Mouse (Mus musculus): ENCODE measurements around the gene Ilf3.

The Ilf3 gene

DNA sequence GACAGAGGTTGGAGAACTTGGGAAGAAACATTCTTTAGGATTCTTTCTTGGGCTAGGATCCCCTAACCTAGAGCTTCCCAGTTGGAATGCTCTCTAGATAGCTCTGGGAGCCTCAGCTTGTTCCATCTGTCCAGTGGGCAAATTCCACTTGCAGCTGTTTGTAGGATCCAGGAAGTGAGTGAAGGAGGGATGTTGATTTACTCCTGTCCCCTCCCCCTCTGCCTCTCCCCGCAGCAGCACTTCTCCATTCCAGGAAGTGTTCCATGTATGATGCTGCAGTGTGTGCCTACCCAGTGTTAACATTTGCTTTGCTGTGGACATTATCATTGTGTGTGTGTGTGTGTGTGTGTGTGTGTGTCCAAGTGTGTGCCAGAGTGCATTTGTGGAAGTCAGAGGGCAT is 58.3 kb downstream of the Ilf3 start:
- in situ Hi-C loops (cut with MboI; ENCODE audit: low pct_unique_long_range_greater_than_20kb in 1 of 2, low sequenced_read_pairs in 2 of 2, unreplicated experiment in 1 of 2) = no loop called here

DNA sequence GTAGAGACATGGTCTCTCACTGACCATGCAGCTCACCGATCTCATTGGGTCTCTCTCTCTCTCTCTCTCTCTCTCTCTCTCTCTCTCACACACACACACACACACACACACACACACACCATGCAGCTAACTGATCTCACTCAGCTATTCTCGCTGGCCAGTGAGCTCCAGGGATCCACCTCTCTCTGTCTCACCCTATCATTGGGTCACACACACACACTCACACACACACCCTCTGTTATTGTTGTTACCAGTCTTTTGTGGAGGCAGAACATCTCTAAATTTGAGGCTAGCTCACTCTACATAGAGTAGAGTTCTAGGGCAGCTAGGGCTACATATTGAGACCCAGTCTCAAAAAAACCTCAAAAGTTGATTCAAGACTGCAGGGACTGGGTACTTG is 58.9 kb downstream of the Ilf3 start:
- in situ Hi-C loops (cut with MboI; ENCODE audit: low pct_unique_long_range_greater_than_20kb in 1 of 2, low sequenced_read_pairs in 2 of 2, unreplicated experiment in 1 of 2) = no loop called here

DNA sequence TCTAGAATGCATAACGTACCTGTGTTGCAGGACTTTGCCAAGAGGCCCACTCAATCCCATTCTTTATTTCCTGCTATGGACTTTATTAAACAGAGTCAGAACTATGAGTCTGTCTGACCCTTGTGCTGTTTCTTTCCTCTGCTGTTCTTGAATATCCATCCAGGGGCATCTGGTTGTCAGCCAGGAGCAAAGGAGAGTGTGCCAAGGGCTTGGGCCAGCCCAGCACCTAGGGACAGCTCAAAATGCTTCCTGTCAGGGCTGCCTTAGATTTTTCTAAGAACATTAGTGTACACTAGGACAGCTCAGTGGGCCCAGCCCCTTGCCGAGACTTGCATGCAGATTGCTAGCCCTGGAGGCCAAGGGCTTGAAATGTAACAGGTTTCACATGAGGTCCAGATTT is 60.1 kb downstream of the Ilf3 start:
- in situ Hi-C loops (cut with MboI; ENCODE audit: low pct_unique_long_range_greater_than_20kb in 1 of 2, low sequenced_read_pairs in 2 of 2, unreplicated experiment in 1 of 2) = no loop called here

DNA sequence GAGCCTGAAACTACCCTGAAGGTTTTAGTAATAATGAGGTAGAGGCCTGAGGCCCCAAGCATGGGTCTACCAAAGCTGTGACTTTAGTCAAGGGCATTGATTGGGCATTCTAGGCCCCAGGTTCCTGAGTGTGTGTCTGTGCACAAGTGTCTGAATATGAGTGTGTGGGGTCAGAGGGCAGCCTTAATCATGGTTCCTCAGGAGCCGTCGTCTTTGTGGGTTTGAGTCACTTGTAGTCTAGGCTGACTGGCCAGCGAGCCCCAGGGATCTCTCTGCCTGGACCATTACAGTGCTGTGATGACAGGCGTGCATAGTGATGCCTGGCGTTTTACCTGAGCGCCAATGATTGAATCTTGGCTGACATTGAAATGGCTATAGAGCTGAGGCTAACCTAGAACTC is 60.5 kb downstream of the Ilf3 start:
- in situ Hi-C loops (cut with MboI; ENCODE audit: low pct_unique_long_range_greater_than_20kb in 1 of 2, low sequenced_read_pairs in 2 of 2, unreplicated experiment in 1 of 2) = no loop called here

DNA sequence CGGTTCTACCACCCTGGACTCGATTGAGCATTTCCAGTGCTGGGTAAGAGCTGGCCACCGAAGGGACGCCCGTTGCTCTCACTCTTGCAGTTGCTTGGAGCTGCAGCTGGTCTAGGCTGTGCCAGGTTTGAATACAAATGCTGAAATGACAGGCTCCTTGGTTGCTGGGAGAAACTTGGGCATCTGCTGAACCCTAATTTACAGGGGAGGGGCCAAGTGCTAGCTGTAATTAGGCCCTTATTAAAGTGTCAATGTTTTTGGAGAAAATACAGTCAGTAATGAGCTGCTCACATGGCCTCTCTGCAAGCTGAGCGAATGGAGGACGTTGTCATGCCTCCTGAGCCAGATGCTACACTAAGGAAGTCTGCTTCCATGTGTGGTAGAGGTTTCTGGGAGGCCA is 63.1 kb downstream of the Ilf3 start:
- in situ Hi-C loops (cut with MboI; ENCODE audit: low pct_unique_long_range_greater_than_20kb in 1 of 2, low sequenced_read_pairs in 2 of 2, unreplicated experiment in 1 of 2) = no loop called here

DNA sequence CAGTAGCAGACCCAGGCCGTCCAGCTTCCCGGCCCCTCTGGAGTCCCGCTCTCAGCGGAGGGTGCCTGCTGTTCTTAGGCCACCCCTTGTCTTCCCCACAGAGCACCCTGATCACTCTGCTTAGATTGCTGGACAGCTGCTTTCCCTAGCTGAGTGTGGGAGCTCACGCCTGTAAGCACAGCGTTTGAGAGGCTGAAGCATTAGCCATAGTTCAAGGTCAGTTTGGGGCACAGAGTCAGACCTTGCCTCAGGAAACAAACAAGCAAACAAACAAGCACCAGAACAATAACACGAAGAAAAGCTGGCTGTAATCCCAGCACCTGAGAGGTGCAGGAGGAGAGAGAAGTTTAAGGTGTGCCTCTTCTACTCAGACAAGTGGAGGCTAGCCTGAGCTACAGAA is 64.4 kb downstream of the Ilf3 start:
- in situ Hi-C loops (cut with MboI; ENCODE audit: low pct_unique_long_range_greater_than_20kb in 1 of 2, low sequenced_read_pairs in 2 of 2, unreplicated experiment in 1 of 2) = no loop called here

DNA sequence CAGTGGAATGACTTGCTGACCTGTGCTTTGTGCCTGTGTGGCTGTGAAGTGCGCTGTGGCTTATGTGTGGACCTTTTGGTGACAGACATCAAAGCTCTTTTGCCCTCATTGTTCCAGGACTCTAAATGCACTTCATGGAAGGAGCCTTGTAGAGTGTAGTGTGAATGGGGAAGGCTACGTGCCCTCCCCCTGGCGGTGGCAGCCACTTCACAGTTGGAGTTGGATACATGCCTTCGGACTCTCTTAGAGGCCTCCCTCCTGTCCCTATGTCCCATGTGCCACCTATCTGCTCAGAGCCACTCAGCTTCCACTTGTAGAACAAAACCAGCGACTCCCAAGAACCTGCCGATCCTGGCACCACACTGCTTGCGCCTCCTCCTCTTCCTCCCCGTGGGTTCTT is 66.1 kb downstream of the Ilf3 start:
- in situ Hi-C loops (cut with MboI; ENCODE audit: low pct_unique_long_range_greater_than_20kb in 1 of 2, low sequenced_read_pairs in 2 of 2, unreplicated experiment in 1 of 2) = no loop called here

DNA sequence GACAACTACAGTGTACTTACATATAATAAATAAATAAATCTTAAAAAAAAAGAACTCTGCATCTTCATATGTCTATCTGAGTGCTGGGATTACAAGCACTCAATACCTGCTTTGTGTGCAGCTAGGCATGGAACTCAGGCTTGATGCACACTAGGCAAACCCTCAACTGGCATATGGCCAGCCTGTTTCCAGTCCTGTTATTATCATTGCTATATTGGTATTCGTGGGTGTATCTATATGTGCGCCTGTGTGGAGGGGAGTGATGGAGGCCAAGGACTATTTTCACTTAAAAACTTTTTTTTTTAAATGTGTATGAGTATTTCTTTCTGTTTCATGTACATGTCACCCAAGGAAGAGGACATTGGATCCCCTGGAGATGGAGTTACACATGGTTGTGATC is 66.7 kb downstream of the Ilf3 start:
- in situ Hi-C loops (cut with MboI; ENCODE audit: low pct_unique_long_range_greater_than_20kb in 1 of 2, low sequenced_read_pairs in 2 of 2, unreplicated experiment in 1 of 2) = no loop called here

DNA sequence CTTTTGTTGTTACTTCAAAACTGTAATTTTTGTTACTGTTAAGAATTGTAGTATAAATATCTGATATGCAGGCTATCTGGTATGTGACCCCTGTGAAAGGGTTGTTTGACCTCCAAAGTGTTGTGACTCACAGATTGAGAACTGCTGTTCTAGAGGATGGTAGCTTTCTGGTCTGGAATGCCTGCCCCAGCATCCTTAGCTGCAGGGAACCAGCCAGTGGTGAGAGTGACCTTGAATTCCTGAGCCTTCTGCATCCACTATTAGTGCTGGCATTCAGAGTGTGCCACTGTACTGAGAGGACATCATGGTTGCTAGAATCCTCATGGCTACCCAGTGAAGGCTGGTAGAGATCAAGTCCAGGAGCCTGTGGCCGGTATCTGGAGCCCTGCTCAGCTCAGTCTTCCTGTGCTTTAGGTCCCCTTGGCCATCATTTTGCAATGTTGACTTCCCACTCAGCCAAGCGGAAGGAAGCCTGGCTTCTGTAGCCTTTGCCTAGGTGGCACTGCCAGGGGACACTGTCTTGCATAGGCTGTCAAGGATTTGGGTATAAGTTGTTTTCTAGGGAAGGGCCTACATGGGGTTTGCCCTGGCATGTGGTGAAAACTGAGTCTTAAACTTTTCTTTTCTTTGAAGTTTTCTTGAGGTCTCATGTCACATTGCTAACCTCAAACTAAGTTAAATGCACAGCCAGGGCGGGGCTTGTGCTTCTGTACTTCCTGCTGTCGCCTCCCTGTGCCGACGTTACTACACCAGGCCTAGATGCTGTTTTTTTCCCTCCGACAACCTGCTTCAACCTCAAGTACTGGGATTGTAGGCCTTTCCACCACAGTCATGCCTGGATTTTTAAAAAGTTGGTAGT is 68.3 kb downstream of the Ilf3 start:
- in situ Hi-C loops (cut with MboI; ENCODE audit: low pct_unique_long_range_greater_than_20kb in 1 of 2, low sequenced_read_pairs in 2 of 2, unreplicated experiment in 1 of 2) = no loop called here

DNA sequence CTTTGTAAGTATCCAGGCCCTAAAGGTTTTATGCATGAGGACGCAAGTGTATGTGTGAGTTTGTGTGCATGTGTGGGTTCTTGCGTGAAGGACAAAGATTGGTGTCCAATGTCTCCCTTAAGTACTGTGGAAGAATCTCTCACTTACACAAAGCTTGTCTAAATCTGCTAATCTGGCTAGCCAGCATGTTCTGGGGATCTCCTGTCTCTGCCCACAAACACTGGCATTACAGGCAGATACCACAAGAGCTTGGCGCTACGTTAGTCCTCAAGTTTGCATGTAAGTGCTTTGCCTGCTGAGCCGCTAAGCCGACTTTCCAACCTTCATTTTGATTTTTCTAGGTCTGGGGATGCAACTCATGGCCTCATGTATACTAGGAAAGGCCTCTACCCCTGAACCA is 69.9 kb downstream of the Ilf3 start:
- in situ Hi-C loops (cut with MboI; ENCODE audit: low pct_unique_long_range_greater_than_20kb in 1 of 2, low sequenced_read_pairs in 2 of 2, unreplicated experiment in 1 of 2) = no loop called here

DNA sequence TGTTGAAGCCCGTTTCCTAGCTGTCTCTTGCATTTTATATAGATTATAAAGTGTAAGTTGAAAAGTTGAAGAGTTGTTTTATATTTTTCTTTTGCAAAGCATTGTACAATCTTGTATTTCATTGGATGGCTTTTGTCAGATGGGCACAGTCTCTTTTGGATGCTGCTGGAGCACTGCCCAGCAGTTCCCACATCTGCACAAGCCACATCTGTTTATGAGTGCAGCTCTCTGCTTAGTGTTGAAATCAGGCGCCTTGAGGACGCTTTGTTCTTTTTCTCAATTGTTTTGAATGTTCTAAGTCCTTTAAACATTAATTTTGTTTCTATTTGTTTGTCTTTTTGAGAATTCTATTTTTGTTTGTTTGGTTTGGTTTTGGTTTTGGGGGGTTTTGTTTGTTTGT is 70.5 kb downstream of the Ilf3 start:
- in situ Hi-C loops (cut with MboI; ENCODE audit: low pct_unique_long_range_greater_than_20kb in 1 of 2, low sequenced_read_pairs in 2 of 2, unreplicated experiment in 1 of 2) = no loop called here

DNA sequence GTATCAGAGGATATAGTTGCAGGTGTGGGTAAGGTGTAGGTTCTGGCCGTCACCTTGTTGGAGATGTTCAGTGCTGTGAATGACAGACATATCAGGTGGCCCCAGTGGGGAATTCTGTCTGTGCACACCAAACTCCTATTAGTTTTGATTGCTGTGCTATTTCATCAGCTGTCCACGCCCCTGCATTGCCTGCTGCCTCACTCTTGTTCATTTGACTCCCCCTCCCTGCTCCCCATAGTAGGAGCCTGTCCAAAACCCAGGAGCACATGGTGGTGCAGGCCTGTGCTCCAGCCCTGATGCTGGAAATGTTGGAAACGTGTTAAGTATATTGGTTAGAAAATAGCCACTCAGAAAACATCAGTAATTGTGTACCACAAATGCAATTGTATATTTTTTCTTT is 71.8 kb downstream of the Ilf3 start:
- in situ Hi-C loops (cut with MboI; ENCODE audit: low pct_unique_long_range_greater_than_20kb in 1 of 2, low sequenced_read_pairs in 2 of 2, unreplicated experiment in 1 of 2) = no loop called here

DNA sequence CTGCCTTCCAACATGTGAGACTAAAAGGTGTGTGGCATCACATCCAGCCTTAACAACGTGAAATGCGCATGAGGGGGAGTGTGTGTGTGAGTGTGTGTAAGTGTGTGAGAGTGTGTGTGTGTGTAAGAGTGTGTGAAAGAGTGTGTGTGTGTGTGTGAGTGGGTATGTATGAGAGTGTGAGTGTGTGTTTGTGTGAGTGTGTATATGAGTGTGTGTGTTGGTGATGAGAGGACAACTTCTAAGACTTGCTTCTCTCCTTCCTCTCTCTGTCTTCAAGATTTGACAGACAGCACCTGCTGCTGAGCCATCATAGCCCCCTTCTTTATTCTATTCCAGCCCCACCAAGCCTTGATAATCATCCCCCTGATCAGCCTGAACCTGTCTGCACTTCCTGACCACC is 72.2 kb downstream of the Ilf3 start:
- in situ Hi-C loops (cut with MboI; ENCODE audit: low pct_unique_long_range_greater_than_20kb in 1 of 2, low sequenced_read_pairs in 2 of 2, unreplicated experiment in 1 of 2) = no loop called here

DNA sequence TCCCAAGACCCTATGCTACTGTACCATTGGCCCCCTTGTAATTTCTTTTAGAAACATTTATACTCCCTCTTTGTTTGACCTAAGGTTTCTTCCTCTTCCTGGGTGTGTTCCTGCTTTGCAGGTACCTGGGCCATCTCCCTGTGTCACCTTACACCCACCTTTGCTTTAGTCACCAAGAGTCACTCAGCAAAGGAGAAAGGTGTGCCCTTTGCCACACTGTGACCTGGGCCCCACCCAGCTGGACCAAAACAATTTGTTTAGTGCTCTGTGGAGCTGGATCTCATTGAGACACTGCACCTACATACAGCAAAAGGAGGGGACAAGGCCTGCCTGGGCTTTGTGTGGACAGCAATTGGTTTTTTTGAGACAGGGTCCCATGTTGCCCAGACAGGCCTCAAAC is 72.7 kb downstream of the Ilf3 start:
- in situ Hi-C loops (cut with MboI; ENCODE audit: low pct_unique_long_range_greater_than_20kb in 1 of 2, low sequenced_read_pairs in 2 of 2, unreplicated experiment in 1 of 2) = no loop called here

DNA sequence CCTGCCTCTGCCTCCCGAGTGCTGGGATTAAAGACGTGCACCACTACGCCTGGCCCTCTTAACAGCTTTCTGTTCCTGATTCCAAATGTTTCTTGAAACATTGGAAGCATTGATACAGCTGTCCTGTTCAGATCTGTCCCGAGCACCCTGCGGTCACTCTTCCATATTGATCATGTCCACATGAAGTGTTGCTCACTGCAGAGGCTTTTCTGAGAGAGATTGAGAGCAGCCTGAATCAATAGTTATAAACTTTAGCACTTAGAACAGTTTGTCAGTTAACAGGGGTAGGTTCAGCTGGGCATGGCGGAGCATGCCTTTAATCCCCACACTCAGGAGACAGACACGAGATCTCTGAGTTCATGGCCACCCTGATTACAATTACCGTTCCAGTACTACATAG is 76.2 kb downstream of the Ilf3 start:
- in situ Hi-C loops (cut with MboI; ENCODE audit: low pct_unique_long_range_greater_than_20kb in 1 of 2, low sequenced_read_pairs in 2 of 2, unreplicated experiment in 1 of 2) = no loop called here

DNA sequence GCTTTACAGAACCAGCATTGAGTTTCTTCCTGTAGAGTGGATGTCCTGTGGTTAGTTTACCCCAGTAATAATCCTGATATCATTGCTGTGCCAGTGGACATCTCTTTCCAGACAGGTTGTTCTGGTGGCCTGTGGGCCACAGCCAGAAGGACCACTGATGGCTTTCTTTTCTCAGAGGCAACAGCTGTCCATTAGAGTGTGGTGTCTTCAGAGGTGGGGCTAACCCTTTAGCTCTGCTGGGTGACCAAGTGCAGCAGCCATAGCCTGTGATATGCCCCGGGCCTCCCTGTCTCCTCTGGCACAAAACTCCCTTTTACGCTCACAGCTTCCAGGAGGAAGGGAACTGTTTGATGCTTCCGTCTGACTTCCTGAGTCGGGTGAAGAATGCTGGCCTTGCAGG is 76.9 kb downstream of the Ilf3 start:
- in situ Hi-C loops (cut with MboI; ENCODE audit: low pct_unique_long_range_greater_than_20kb in 1 of 2, low sequenced_read_pairs in 2 of 2, unreplicated experiment in 1 of 2) = no loop called here

DNA sequence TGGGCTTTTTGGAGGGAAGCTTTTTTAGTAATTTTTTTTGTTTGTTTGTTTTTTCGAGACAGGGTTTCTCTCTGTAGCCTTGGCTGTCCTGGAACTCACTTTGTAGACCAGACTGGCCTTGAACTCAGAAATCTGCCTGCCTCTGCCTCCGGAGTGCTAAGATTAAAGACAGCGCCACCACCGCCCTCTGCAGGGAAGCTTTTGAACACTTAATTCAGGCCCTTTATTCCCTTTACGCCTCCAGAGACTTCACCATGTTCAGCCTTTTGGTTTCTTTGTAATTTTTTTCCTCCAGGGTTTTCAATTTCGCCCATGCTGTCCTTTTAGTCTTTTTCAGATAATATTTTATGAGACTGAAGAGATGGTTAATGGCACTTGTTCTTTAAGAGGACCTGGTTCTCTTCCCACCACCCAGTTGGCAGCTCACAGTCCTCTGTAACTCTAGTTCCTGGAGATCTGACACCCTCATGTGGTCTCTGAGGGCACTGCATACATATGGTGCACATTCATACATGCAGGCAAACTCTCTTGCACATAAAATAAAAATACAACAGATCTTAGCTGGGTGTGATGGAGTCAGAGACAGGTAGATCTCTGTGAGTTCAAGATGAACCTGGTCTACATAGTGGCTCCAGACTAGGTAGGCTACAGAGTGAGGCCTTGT is 77.5 kb downstream of the Ilf3 start:
- in situ Hi-C loops (cut with MboI; ENCODE audit: low pct_unique_long_range_greater_than_20kb in 1 of 2, low sequenced_read_pairs in 2 of 2, unreplicated experiment in 1 of 2) = no loop called here

DNA sequence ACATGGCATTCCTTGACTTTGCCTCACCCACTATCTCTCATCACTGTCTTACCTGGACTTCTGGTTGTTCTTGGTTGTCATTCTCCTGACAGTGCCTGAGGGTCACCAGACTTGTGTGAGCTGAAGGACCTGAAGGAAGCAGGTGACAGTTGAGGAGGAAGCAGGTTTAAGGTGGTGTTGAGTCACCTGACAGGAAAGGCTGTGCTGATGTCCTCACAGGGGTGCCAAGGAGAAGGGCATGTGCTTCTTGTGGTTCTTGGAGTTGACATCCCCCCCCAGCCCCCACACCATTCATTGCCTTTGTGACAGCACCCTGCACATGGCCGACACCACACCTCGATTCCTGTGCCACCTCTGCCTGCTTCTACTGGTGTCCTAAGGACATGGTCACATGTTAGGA is 80.1 kb downstream of the Ilf3 start:
- in situ Hi-C loops (cut with MboI; ENCODE audit: low pct_unique_long_range_greater_than_20kb in 1 of 2, low sequenced_read_pairs in 2 of 2, unreplicated experiment in 1 of 2) = no loop called here

DNA sequence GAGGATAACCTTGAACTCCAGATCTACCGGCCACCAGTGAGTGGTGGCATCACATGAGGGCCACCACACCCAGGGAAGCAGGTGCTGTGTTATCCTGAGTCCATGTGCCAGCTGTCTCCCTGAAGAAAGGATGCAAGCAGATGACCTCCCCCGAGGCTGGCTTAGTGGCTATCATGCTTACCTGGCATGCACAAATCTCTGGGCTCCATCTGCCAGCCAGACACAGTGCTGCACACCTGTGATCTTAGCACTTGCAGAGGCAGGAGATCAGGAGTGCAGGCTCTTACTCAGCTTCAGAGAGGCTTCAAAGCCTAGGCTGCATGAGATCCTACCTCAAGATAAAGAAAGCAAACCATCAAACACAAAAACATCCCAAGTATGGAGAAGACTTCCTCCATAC is 82.0 kb downstream of the Ilf3 start:
- in situ Hi-C loops (cut with MboI; ENCODE audit: low pct_unique_long_range_greater_than_20kb in 1 of 2, low sequenced_read_pairs in 2 of 2, unreplicated experiment in 1 of 2) = no loop called here

DNA sequence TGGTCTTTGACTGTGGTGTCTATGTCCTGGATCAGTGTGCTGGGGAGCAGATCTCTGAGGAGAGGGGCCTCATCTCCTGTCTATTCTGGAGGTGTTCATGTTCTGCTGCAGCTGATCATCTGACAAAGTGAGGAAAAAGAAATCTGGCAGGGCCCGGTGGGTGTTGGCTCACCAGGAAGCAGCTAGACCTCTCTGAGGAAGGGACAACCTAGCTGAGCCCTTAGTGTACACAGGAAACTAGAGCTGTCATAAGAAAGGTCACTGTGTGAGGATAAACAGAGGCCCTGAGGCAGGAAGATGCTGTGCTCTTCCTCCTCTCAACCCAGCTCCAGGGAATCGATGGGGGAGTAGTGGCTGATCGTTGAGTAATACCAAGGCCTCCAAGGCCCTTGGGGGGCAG is 82.6 kb downstream of the Ilf3 start:
- in situ Hi-C loops (cut with MboI; ENCODE audit: low pct_unique_long_range_greater_than_20kb in 1 of 2, low sequenced_read_pairs in 2 of 2, unreplicated experiment in 1 of 2) = no loop called here

Measured in mouse embryonic stem cell (cell line).